Mouse (Mus musculus): Measurements from ENCODE around the gene Ska3. TPM values are rescaled to one million over a fixed set of nuclear protein-coding genes. Genes with fewer than 3 reads are reported as not detected.

Gene Ska3
- polyA plus RNA-seq, 1 experiment, result 12.5 TPM

DNA sequence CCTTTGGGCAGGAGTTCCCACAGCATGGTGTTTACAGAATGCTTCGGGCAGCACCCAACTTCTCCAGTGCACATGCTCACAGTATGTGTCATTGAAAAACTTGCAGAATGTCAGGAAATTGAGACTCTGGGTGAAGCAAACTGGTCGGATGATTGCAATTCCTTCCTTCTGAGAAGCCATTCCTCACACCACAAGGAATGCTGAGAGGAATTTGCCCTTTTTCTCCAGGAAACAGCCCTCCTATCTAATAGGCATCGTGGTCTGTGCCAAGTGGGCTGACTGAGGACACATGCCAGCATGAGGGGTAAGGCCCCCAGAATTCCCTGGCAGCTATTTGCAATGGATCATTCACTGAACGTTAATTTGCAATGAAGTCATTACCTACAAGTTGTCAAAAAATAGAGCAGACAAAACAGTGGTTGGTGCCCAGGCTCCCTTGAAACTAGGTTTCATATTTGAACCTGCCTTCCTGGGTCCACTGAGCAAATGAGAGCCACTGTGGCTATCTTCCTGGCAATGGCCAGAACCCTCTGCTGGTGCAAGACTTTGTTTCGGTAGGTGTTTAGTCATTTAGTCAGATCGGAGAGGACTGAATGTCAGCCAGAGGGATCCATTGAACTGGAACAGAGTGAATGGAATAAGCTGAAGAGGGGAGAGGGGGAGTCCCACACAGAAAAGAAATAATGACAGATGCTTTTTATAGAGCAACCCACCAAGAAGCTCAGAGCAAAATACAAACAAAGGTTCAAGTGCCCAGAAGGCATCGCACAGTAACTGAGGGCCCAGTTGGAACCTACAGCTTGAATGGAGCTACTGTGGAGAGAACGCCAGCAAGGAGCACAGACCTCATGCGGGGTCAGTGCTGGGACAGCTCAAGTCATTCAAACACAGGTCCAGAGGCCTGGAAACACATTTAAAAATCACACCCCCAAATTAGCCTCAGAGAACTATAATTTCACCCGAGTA, 65.3 kb downstream of the Ska3 start:
- H3K4me3 ChIP-seq (ENCODE audit: insufficient read depth, poor library complexity, severe bottlenecking), result no peak overlapping the region
- H3K79me2 ChIP-seq (ENCODE audit: control insufficient read depth, insufficient read depth), result no peaks in the 10 kb centered on the region
- no peaks in the 10 kb centered on the region for H3K27me3 ChIP-seq (ENCODE audit: control insufficient read depth, insufficient read depth, insufficient read length)
- no peaks in the 10 kb centered on the region for H3K36me3 ChIP-seq (ENCODE audit: control insufficient read depth, insufficient read depth)
- H3K79me3 ChIP-seq (ENCODE audit: low read depth), result no peaks in the 10 kb centered on the region
- TF ChIP-seq CEBPB (IDR thresholded peaks at IDR 0.05; ENCODE audit: low read depth) (peak; percentile 72), MAX (IDR thresholded peaks at IDR 0.05) (peak; percentile 95), FOSL1 (IDR thresholded peaks at IDR 0.05; ENCODE audit: insufficient read depth, low read length, poor library complexity, severe bottlenecking) (no peak), USF1 (IDR thresholded peaks at IDR 0.05; ENCODE audit: low read depth) (no peak), MYOG (IDR thresholded peaks at IDR 0.05; ENCODE audit: control insufficient read depth, extremely low read depth, insufficient read length) (no peak), CTCF (IDR thresholded peaks at IDR 0.05; ENCODE audit: control insufficient read depth, insufficient read depth, insufficient read length) (no peak), MYOD1 (IDR thresholded peaks at IDR 0.05; ENCODE audit: control insufficient read depth, insufficient read length, low read depth) (no peak)
- no peak overlapping the region for H3ac ChIP-seq (ENCODE audit: control insufficient read depth, insufficient read length, low read depth)

DNA sequence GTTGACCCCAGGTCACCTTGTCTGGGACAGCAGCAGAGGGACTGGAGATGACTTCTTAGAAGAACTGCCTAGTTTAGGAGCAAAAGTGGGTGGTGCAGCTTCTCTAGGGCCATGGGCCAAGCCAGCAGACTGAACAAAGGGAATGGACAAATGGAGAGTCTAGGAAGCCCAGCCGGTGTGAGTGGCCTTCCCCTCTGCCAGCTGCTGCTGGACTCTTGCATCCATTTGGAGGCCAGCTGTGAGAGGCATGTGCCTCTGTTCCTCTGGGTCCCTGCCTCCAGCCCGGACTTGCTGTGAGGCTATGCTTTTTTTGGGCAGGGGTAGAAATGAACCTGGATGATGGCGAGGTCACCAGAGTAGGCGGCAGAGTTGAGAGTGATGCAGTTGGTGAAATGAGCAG, 67.7 kb downstream of the Ska3 start, which contains the start of gene Lats2:
Lats2 (minus strand) TSS at position 152 of the 400 bp plus-strand sequence.
- TF ChIP-seq FOSL1 (IDR thresholded peaks at IDR 0.05; ENCODE audit: insufficient read depth, low read length, poor library complexity, severe bottlenecking) (no peak), MYOD1 (IDR thresholded peaks at IDR 0.05; ENCODE audit: control insufficient read depth, insufficient read length, low read depth) (no peak), USF1 (IDR thresholded peaks at IDR 0.05; ENCODE audit: low read depth) (no peak), MYOG (IDR thresholded peaks at IDR 0.05; ENCODE audit: control insufficient read depth, extremely low read depth, insufficient read length) (no peak), CTCF (IDR thresholded peaks at IDR 0.05; ENCODE audit: control insufficient read depth, insufficient read depth, insufficient read length) (no peak), CEBPB (IDR thresholded peaks at IDR 0.05; ENCODE audit: low read depth) (no peak), MAX (IDR thresholded peaks at IDR 0.05) (no peak)
- H3K4me3 ChIP-seq (ENCODE audit: insufficient read depth, poor library complexity, severe bottlenecking), result no peak within 1 kb of the TSS

More for the DNA sequence above, 67.7 kb downstream of the Ska3 start, which contains the start of gene Lats2:
- Histone ChIP-seq H3K27me3 (ENCODE audit: control insufficient read depth, insufficient read depth, insufficient read length) (no peaks in the 10 kb centered on the region), H3K79me2 (ENCODE audit: control insufficient read depth, insufficient read depth) (no peaks in the 10 kb centered on the region), H3ac (ENCODE audit: control insufficient read depth, insufficient read length, low read depth) (no peak within 1 kb of the TSS), H3K79me3 (ENCODE audit: low read depth) (no peaks in the 10 kb centered on the region), H3K36me3 (ENCODE audit: control insufficient read depth, insufficient read depth) (no peaks in the 10 kb centered on the region)

Small RNA genes lying within 50 kb of the gene (microRNA-seq; reads per million reads assigned to microRNA genes)
- gene Mir3077 (ENCODE audit: borderline microRNAs expressed), result 0.24 reads per million

Other genes with a start within 250 kb of the Ska3 start
- gene Xpo4, start 160.8 kb downstream of the Ska3 start, polyA plus RNA-seq (2012; fragmentation: generic; extraction: Trizol), result 5.3 TPM
- not detected for gene Gm49361, start 80.1 kb downstream of the Ska3 start, polyA plus RNA-seq (2012; fragmentation: generic; extraction: Trizol)
- 15.6 TPM for gene Lats2, start 67.8 kb downstream of the Ska3 start, polyA plus RNA-seq (2012; fragmentation: generic; extraction: Trizol)
- gene Sap18, start 28.0 kb downstream of the Ska3 start, polyA plus RNA-seq (2012; fragmentation: generic; extraction: Trizol), result 111 TPM
- gene Mrpl57, start within 50 bp of the Ska3 start, polyA plus RNA-seq (2012; fragmentation: generic; extraction: Trizol), result 137 TPM
- 8.0 TPM for gene Zdhhc20, start 64.1 kb upstream of the Ska3 start, polyA plus RNA-seq (2012; fragmentation: generic; extraction: Trizol)
- 33.2 TPM for gene Micu2, start 173.1 kb upstream of the Ska3 start, polyA plus RNA-seq (2012; fragmentation: generic; extraction: Trizol)
- gene Fgf9, start 244.4 kb upstream of the Ska3 start, polyA plus RNA-seq (2012; fragmentation: generic; extraction: Trizol), result 0.05 TPM